36 mouse cellular contexts compared by ENCODE assay signal in genomic region chrX:8002001-8002400, GRCm38 (mm10). TPM values are rescaled to one million over a fixed set of nuclear protein-coding genes. Genes with fewer than 3 reads are reported as not detected.
DNase-seq lines count a peak whose midpoint lies in the region; ATAC-seq and TF ChIP-seq lines count a peak whose summit lies in the region.
"Had no signal": no experiment of that assay in that cellular context is flagged by ENCODE, and none has a peak within 500 bp of the region (broad histone marks: within the 10 kb centered on the region; RNA-seq: fewer than 3 reads in every experiment).

No protein-coding gene starts in this region.

- no peak overlapping the region for H3K4me2 ChIP-seq in liver, postnatal 0 days (ENCODE audit: low read depth, low read length)
- no peak overlapping the region for H3K4me2 ChIP-seq in liver, embryonic 12.5 days
- H3K4me2 ChIP-seq: embryonic facial prominence, embryonic 12.5 days; embryonic facial prominence, embryonic 15.5 days; heart, embryonic 12.5 days; heart, embryonic 15.5 days; hindbrain, embryonic 15.5 days had no signal

- no peak for TF ChIP-seq CTCF in kidney, adult 2 months (conservative IDR thresholded peaks at IDR 0.05; ENCODE audit: insufficient read depth, insufficient read length, low read depth, low read length)
- TF ChIP-seq CTCF in liver, postnatal 0 days (IDR thresholded peaks at IDR 0.05; ENCODE audit: low read depth), result no peak

- H3K36me3 ChIP-seq in kidney, adult 2 months (ENCODE audit: control insufficient read depth, insufficient read depth, low read length), result no peaks in the 10 kb centered on the region
- H3K36me3 ChIP-seq in liver, postnatal 0 days (replicated peaks; ENCODE audit: insufficient read depth, low read length), result no peaks in the 10 kb centered on the region
- no peaks in the 10 kb centered on the region for H3K36me3 ChIP-seq in liver, embryonic 12.5 days
- H3K36me3 ChIP-seq in ES-E14 (ENCODE audit: control insufficient read depth, insufficient read depth, low read length, poor library complexity, severe bottlenecking), result no peaks in the 10 kb centered on the region
- H3K36me3 ChIP-seq: embryonic facial prominence, embryonic 12.5 days; embryonic facial prominence, embryonic 15.5 days; heart, embryonic 12.5 days; heart, embryonic 15.5 days; hindbrain, embryonic 15.5 days had no signal

- peak overlapping the region; percentile 35; the same call in 1 of the 2 replicates for H3K27ac ChIP-seq in kidney, adult 2 months (ENCODE audit: insufficient read depth, low read depth, low read length)
- no peak overlapping the region for H3K27ac ChIP-seq in liver, postnatal 0 days (ENCODE audit: low read depth)
- H3K27ac ChIP-seq in liver, embryonic 12.5 days, result no peak overlapping the region; the same call in 1 of the 2 replicates
- H3K27ac ChIP-seq in ES-E14 (ENCODE audit: insufficient read depth, low read depth, low read length, poor library complexity, severe bottlenecking), result peak overlapping the region; percentile 62
- peak overlapping the region; percentile 93 for H3K27ac ChIP-seq in brown adipose tissue, adult 24 weeks (replicated peaks; ENCODE audit: low read depth, low read length)
- H3K27ac ChIP-seq: embryonic facial prominence, embryonic 12.5 days; embryonic facial prominence, embryonic 15.5 days; gastrocnemius, adult 2 months; heart, embryonic 15.5 days; hindbrain, embryonic 15.5 days had no signal

- DNase-seq in kidney, adult 2 months, result peak; percentile 17
- no peak for DNase-seq in kidney, postnatal 14 days
- DNase-seq in liver, postnatal 0 days, result no peak
- no peak for DNase-seq in ES-E14 (ENCODE audit: low read depth, low spot score)
- no peak for DNase-seq in T-cell, adult 2 months (ENCODE audit: low spot score)
- no peak for DNase-seq in left cerebral cortex, adult 18-20 months (ENCODE audit: low spot score in 2 of 2)
- DNase-seq: adrenal gland, adult 2 months; adrenal gland, postnatal 14 days; cerebellum, adult 11-12 months; cerebellum, adult 8-10 months; cerebellum, postnatal 10 days; cerebellum, postnatal 36 days; forebrain, postnatal 0 days; gastrocnemius, adult 2 months; gastrocnemius, postnatal 14 days; heart, adult 11 months; heart, postnatal 36 days had no signal

- 20% methylated on average over 5 of the region's 5 CpGs for WGBS in kidney, adult 2 months
- WGBS in liver, postnatal 0 days (ENCODE audit: insufficient replicate concordance), result 58% methylated on average over 5 of the region's 5 CpGs
- WGBS in liver, embryonic 12.5 days (ENCODE audit: insufficient replicate concordance), result 54% methylated on average over 5 of the region's 5 CpGs

- ATAC-seq in liver, postnatal 0 days, result peak; percentile 43; the same call in 1 of the 2 replicates
- ATAC-seq in liver, embryonic 12.5 days, result no peak
- ATAC-seq: CD4-positive, CD25-positive, alpha-beta regulatory T cell, adult 4 months; forebrain, embryonic 14.5 days; forebrain, postnatal 0 days had no signal

- no peaks in the 10 kb centered on the region for H3K27me3 ChIP-seq in kidney, adult 2 months (replicated peaks; ENCODE audit: control insufficient read depth, insufficient read depth, low read length)
- H3K27me3 ChIP-seq in liver, postnatal 0 days (ENCODE audit: insufficient read depth, low read length), result no peaks in the 10 kb centered on the region
- H3K27me3 ChIP-seq in liver, embryonic 12.5 days (replicated peaks), result no peaks in the 10 kb centered on the region
- H3K27me3 ChIP-seq: embryonic facial prominence, embryonic 12.5 days; embryonic facial prominence, embryonic 15.5 days; heart, embryonic 12.5 days; heart, embryonic 15.5 days; hindbrain, embryonic 15.5 days had no signal

- no peak overlapping the region for H3K9ac ChIP-seq in liver, postnatal 0 days (replicated peaks)
- H3K9ac ChIP-seq in liver, embryonic 12.5 days, result no peak overlapping the region
- no peak overlapping the region for H3K9ac ChIP-seq in ES-E14 (ENCODE audit: insufficient read depth, low read depth, low read length, poor library complexity, severe bottlenecking)
- H3K9ac ChIP-seq: embryonic facial prominence, embryonic 12.5 days; embryonic facial prominence, embryonic 15.5 days; forebrain, postnatal 0 days; heart, embryonic 12.5 days; heart, embryonic 15.5 days; hindbrain, embryonic 15.5 days had no signal

- TF ChIP-seq EP300 in liver, postnatal 0 days (IDR thresholded peaks at IDR 0.05; ENCODE audit: low read depth), result no peak

- H3K4me1 ChIP-seq in kidney, adult 2 months (ENCODE audit: control insufficient read depth, insufficient read depth, low read length), result no peaks in the 10 kb centered on the region
- no peaks in the 10 kb centered on the region for H3K4me1 ChIP-seq in liver, postnatal 0 days (ENCODE audit: insufficient read depth)
- H3K4me1 ChIP-seq in liver, embryonic 12.5 days, result peaks cover 22% of the 10 kb centered on the region
- H3K4me1 ChIP-seq in ES-E14 (ENCODE audit: control insufficient read depth in 2 of 2, insufficient read depth in 2 of 2, low read length in 2 of 2, poor library complexity in 1 of 2), result peaks cover 0 to 10% of the 10 kb centered on the region in 2 experiments; a peak in 1 of 4 replicates
- no peaks in the 10 kb centered on the region for H3K4me1 ChIP-seq in brown adipose tissue, adult 24 weeks (ENCODE audit: control insufficient read depth, insufficient read depth, insufficient read length, low read length)
- H3K4me1 ChIP-seq: embryonic facial prominence, embryonic 12.5 days; embryonic facial prominence, embryonic 15.5 days; heart, embryonic 12.5 days; heart, embryonic 15.5 days; hindbrain, embryonic 15.5 days had no signal

- in situ Hi-C loops in ES-E14 (cut with MboI; ENCODE audit: low sequenced_read_pairs in 2 of 2, unreplicated experiment in 2 of 2), result no loop called here

- no peak for TF ChIP-seq POLR2A in kidney, adult 2 months (IDR thresholded peaks at IDR 0.05; ENCODE audit: low read depth, low read length)

- no peaks in the 10 kb centered on the region for H3K9me3 ChIP-seq in liver, postnatal 0 days (ENCODE audit: low read length)
- H3K9me3 ChIP-seq in liver, embryonic 12.5 days (replicated peaks), result no peaks in the 10 kb centered on the region
- H3K9me3 ChIP-seq in ES-E14 (ENCODE audit: control insufficient read depth, insufficient read depth, low read depth, low read length), result no peaks in the 10 kb centered on the region
- H3K9me3 ChIP-seq: embryonic facial prominence, embryonic 12.5 days; embryonic facial prominence, embryonic 15.5 days; heart, embryonic 12.5 days; heart, embryonic 15.5 days; hindbrain, embryonic 15.5 days had no signal

- H3K4me3 ChIP-seq in kidney, adult 2 months (ENCODE audit: insufficient read depth, low read depth, low read length), result no peak overlapping the region
- no peak overlapping the region for H3K4me3 ChIP-seq in liver, postnatal 0 days (ENCODE audit: low read depth, low read length)
- H3K4me3 ChIP-seq in liver, embryonic 12.5 days, result no peak overlapping the region
- no peak overlapping the region for H3K4me3 ChIP-seq in ES-E14 (ENCODE audit: insufficient read depth in 1 of 2, low read depth in 1 of 2, low read length in 2 of 2, poor library complexity in 1 of 2, severe bottlenecking in 1 of 2)
- H3K4me3 ChIP-seq in brown adipose tissue, adult 24 weeks (ENCODE audit: insufficient read depth, low read depth, low read length), result no peak overlapping the region
- H3K4me3 ChIP-seq: embryonic facial prominence, embryonic 12.5 days; embryonic facial prominence, embryonic 15.5 days; gastrocnemius, adult 2 months; heart, embryonic 12.5 days; heart, embryonic 15.5 days; hindbrain, embryonic 15.5 days had no signal

TF ChIP-seq in ES-E14, 5 proteins besides CTCF, POLR2A, EP300 and RAD21:
- TF ChIP-seq CHD2 (IDR thresholded peaks at IDR 0.05; ENCODE audit: low read depth, low read length) (no peak), HCFC1 (IDR thresholded peaks at IDR 0.05; ENCODE audit: borderline replicate concordance, insufficient read depth, low read length) (no peak), ZNF384 (IDR thresholded peaks at IDR 0.05; ENCODE audit: low read depth, low read length) (no peak), MAFK (IDR thresholded peaks at IDR 0.05; ENCODE audit: insufficient read depth, low read depth, low read length) (no peak), ZC3H11A (IDR thresholded peaks at IDR 0.05; ENCODE audit: borderline replicate concordance, low read depth, low read length) (no peak)

RNA-seq across cellular contexts. Expression of gene Glod5, which starts 16.3 kb away (rescaled TPM):
- polyA plus RNA-seq in kidney, adult 2 months (2012; rRNA removed), result 28.9 and 42.2 TPM in 2 replicates
- 2.6 and 4.3 TPM in 2 replicates for polyA plus RNA-seq in liver, postnatal 0 days (2015; fragmentation: Nextera tagmentation; extraction: Ambion mirVana)
- polyA plus RNA-seq in liver, embryonic 12.5 days (2016; fragmentation: Nextera tagmentation; extraction: Ambion mirVana), result 0.25 TPM in 1 of 2 replicates, not detected in the other
- total RNA-seq in ES-E14 (2012; rRNA removed), result 4.6 and 6.2 TPM in 2 replicates
- not detected in 2 replicates for polyA plus RNA-seq in brown adipose tissue, adult 24 weeks (2012; ENCODE audit: insufficient read depth, insufficient read length, missing spikeins)
- total RNA-seq in left cerebral cortex, adult 18-20 months (2021), result under 1 TPM in 1 of 2 experiments, not detected in 1; 0.79 TPM
- total RNA-seq: adrenal gland, adult 2 months; adrenal gland, postnatal 14 days; gastrocnemius, adult 2 months; gastrocnemius, postnatal 14 days; gastrocnemius, postnatal 4 days; heart, adult 8-10 months; heart, postnatal 10 days; heart, postnatal 36 days; MEL had no signal
- polyA plus RNA-seq: adrenal gland, adult 2 months; C2C12; CD4-positive, CD25-positive, alpha-beta regulatory T cell, adult 4 months; embryonic facial prominence, embryonic 12.5 days; embryonic facial prominence, embryonic 15.5 days; forebrain, embryonic 11.5 days; heart, embryonic 12.5 days; hindbrain, embryonic 11.5 days; intestine, embryonic 14.5 days had no signal

RNA-seq across cellular contexts. Expression of gene Gata1, which starts 24.1 kb away (rescaled TPM):
- 0.09 and 0.15 TPM in 2 replicates for polyA plus RNA-seq in kidney, adult 2 months (2012; rRNA removed)
- 39.8 and 43.2 TPM in 2 replicates for polyA plus RNA-seq in liver, postnatal 0 days (2015; fragmentation: Nextera tagmentation; extraction: Ambion mirVana)
- 148 and 156 TPM in 2 replicates for polyA plus RNA-seq in liver, embryonic 12.5 days (2016; fragmentation: Nextera tagmentation; extraction: Ambion mirVana)
- 1.1 and 1.3 TPM in 2 replicates for total RNA-seq in ES-E14 (2012; rRNA removed)
- polyA plus RNA-seq in brown adipose tissue, adult 24 weeks (2012; ENCODE audit: insufficient read depth, insufficient read length, missing spikeins), result not detected in 2 replicates
- not detected for total RNA-seq in left cerebral cortex, adult 18-20 months (2021)
- total RNA-seq: forebrain, postnatal 0 days; gastrocnemius, adult 2 months; heart, postnatal 10 days had no signal
- polyA plus RNA-seq: cortical plate, adult 2 months; forebrain, postnatal 0 days; frontal cortex, adult 2 months had no signal

RNA-seq across cellular contexts. Expression of gene Hdac6, which starts 54.3 kb away (rescaled TPM):
- polyA plus RNA-seq in kidney, adult 2 months (2012; rRNA removed), result 65.1 and 86.2 TPM in 2 replicates
- polyA plus RNA-seq in liver, postnatal 0 days (2015; fragmentation: Nextera tagmentation; extraction: Ambion mirVana), result 10.3 and 11.8 TPM in 2 replicates
- polyA plus RNA-seq in liver, embryonic 12.5 days (2016; fragmentation: Nextera tagmentation; extraction: Ambion mirVana), result 15.4 and 15.8 TPM in 2 replicates
- total RNA-seq in ES-E14 (2012; rRNA removed), result 54.6 and 98.5 TPM in 2 replicates
- 7.6 and 11.6 TPM in 2 replicates for polyA plus RNA-seq in brown adipose tissue, adult 24 weeks (2012; ENCODE audit: insufficient read depth, insufficient read length, missing spikeins)
- total RNA-seq in left cerebral cortex, adult 18-20 months (2021), result 10 to 100 TPM; 47.5 to 48.4 TPM

Comparison
In these comparisons a context has a peak if more than half of its experiments do, and no peak if none do; other contexts are left out.
1. H3K27ac ChIP-seq: peak in kidney, adult 2 months (single experiment), ES-E14 (single experiment) and brown adipose tissue, adult 24 weeks (single experiment); none in liver, postnatal 0 days (single experiment) and liver, embryonic 12.5 days (single experiment).
2. RNA of gene Gata1, which starts 24.1 kb away (polyA plus RNA-seq): 148 to 156 TPM in liver, embryonic 12.5 days and 39.8 to 43.2 TPM in liver, postnatal 0 days; 0.09 to 0.15 TPM in kidney, adult 2 months and not detected in brown adipose tissue, adult 24 weeks; every median in the first group is over 10 times any median in the second.